Mouse (Mus musculus) liver, adult 2 months (tissue): Measurements from ENCODE around the gene Muc13. TPM values are rescaled to one million over a fixed set of nuclear protein-coding genes. Genes with fewer than 3 reads are reported as not detected.

Source experiments
- DNase-seq: peaks from one replicate; pipeline ENCODE4 v3.0.0-alpha.2; 2011; ENCODE audit warnings: low read depth, low spot score; ENCODE audit errors: extremely low read depth
- H3K27ac ChIP-seq: fragments of 200-500 bp; replicated peaks from 2 replicates; pipeline ENCODE4 v1.5.1; 2012; ENCODE audit warnings: low read depth, mild to moderate bottlenecking, control low read depth, inconsistent platforms, low read length; ENCODE audit not compliant: insufficient read depth
- H3K27me3 ChIP-seq: fragments of 200-500 bp; 2 replicates; pipeline ENCODE4 v1.6.1; 2012; ENCODE audit warnings: mild to moderate bottlenecking, moderate library complexity, low read length, inconsistent platforms; ENCODE audit not compliant: control insufficient read depth, insufficient read depth
- H3K36me3 ChIP-seq: fragments of 200-500 bp; 2 replicates; pipeline ENCODE4 v1.6.1; 2012; ENCODE audit warnings: low read length, inconsistent platforms; ENCODE audit not compliant: control insufficient read depth, insufficient read depth
- H3K4me1 ChIP-seq: fragments of 200-500 bp; 2 replicates; pipeline ENCODE4 v1.6.1; 2011; ENCODE audit warnings: low read length; ENCODE audit not compliant: control insufficient read depth, insufficient read depth
- H3K4me3 ChIP-seq: fragments of 200-500 bp; 2 replicates; pipeline ENCODE4 v1.5.1; 2011; ENCODE audit warnings: low read depth, mild to moderate bottlenecking, control low read depth, low read length, moderate library complexity; ENCODE audit not compliant: insufficient read depth
- H3K79me2 ChIP-seq: fragments of 200-500 bp; 2 replicates; pipeline ENCODE4 v1.6.1; 2012; ENCODE audit warnings: inconsistent platforms, mild to moderate bottlenecking, low read length, moderate library complexity; ENCODE audit not compliant: control insufficient read depth, insufficient read depth
- H3K9ac ChIP-seq: fragments of 200-500 bp; 2 replicates; pipeline ENCODE4 v1.6.1; 2012; ENCODE audit warnings: low read depth, mild to moderate bottlenecking, control low read depth, inconsistent platforms, low read length
- CTCF ChIP-seq: fragments of 200-500 bp; IDR thresholded peaks from 2 replicates; pipeline ENCODE4 v1.5.1; 2011; ENCODE audit warnings: low read depth, low read length, control low read depth
- POLR2A ChIP-seq: fragments of 200-500 bp; IDR thresholded peaks from 2 replicates; pipeline ENCODE4 v1.6.1; 2011; ENCODE audit warnings: low read length, control low read depth; ENCODE audit not compliant: insufficient read depth; ENCODE audit errors: extremely low read depth
- WGBS: fragments of 180-500 bp; shearing (Covaris S2); methylation state at CpG from one replicate; pipeline ENCODE4 v1.1.7; 2018; 5-methylcytosine and 5-hydroxymethylcytosine counted together
- polyA plus RNA-seq: library from polyadenylated mRNA; depleted of rRNA; stranded (reverse); fragments of >200 nt; gene quantifications from 2 replicates; pipeline ENCODE4 v1.2.3, GENCODE M21; 2012
- total RNA-seq: library from RNA; depleted of rRNA; stranded (reverse); fragments of >200 nt; gene quantifications from 2 replicates; pipeline ENCODE4 v1.2.3, GENCODE M21; 2014

Muc13 gene
- total and polyA plus RNA-seq, 2 experiments = 0.65 TPM; not detected in 1

DNA sequence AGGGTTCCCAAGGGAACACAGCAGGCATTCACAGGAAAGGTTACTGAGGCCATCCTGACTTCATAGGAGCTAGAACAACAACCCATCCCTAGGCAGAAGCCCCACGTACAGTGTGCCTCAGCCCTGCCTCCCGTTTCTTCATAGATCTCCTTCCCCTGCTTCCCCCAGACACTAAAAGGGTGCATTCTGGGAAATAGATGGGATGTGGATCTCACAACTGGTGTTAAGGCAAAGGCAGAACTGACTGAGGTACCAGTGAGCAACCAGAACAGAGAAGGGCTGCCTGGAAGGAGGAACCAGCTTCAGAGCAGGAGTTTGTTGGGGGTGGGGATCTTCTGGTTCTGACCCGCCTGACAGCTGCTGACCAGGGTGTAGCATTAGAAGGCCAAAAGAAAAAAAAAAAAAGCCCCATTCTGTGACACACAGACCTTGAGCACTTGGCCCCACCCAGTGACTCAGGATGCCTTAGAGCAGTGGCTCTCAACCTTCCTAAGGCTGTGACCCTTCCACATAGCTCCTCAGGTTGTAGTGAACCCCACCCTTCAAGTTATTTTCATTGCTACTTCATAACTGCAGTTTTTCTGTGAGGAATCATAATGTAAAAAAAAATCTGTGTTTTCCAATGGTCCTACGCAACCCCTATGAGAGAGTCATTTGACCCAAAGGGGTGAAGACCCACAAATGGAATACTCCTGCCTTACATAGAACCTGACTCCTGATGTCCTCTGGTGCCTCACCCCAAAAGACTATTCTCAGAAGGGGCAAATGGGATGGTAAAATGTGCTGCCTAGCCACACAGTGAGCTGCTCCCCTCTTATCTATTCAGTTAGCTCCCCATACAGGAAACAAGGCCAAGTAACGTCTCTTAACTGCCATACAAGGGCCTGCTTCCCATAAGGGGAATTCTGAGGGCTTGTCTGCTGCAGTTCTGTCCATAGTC lies 11.8 kb upstream of the Muc13 start:
- Histone ChIP-seq H3K4me1 (no peaks in the 10 kb centered on the region; the same call in 1 of the 2 replicates), H3K27me3 (no peaks in the 10 kb centered on the region), H3K4me3 (no peak overlapping the region), H3K36me3 (no peaks in the 10 kb centered on the region), H3K9ac (no peak overlapping the region), H3K79me2 (no peaks in the 10 kb centered on the region), H3K27ac (no peak overlapping the region)
- TF ChIP-seq POLR2A = no peak
- no peak for TF ChIP-seq CTCF
- DNase-seq = no peak
- WGBS = 93% methylated on average over 5 of the region's 5 CpGs

- no peaks in the 10 kb centered on the region for H3K27me3 ChIP-seq
- TF ChIP-seq POLR2A = no peak
- TF ChIP-seq CTCF = no peak
- H3K79me2 ChIP-seq = no peaks in the 10 kb centered on the region
- no peak overlapping the region for H3K27ac ChIP-seq
- H3K36me3 ChIP-seq = no peaks in the 10 kb centered on the region
- WGBS = 94% methylated on average over 1 of the region's 1 CpGs
- no peak for DNase-seq
- no peaks in the 10 kb centered on the region; the same call in 1 of the 2 replicates for H3K4me1 ChIP-seq
- no peak overlapping the region for H3K4me3 ChIP-seq
- H3K9ac ChIP-seq = no peak overlapping the region
Observed at GRCm38 (mm10) chr16:33782729-33783091, 11.1 kb upstream of the Muc13 start.

- Histone ChIP-seq H3K27ac (no peak overlapping the region), H3K27me3 (no peaks in the 10 kb centered on the region), H3K79me2 (no peaks in the 10 kb centered on the region), H3K4me3 (no peak overlapping the region), H3K9ac (no peak overlapping the region), H3K4me1 (no peaks in the 10 kb centered on the region; the same call in 1 of the 2 replicates), H3K36me3 (no peaks in the 10 kb centered on the region)
- TF ChIP-seq POLR2A = no peak
- no peak for TF ChIP-seq CTCF
- no peak for DNase-seq
- WGBS = 92% methylated on average over 1 of the region's 1 CpGs
Observed at GRCm38 (mm10) chr16:33784547-33784946, 9.3 kb upstream of the Muc13 start.

DNA sequence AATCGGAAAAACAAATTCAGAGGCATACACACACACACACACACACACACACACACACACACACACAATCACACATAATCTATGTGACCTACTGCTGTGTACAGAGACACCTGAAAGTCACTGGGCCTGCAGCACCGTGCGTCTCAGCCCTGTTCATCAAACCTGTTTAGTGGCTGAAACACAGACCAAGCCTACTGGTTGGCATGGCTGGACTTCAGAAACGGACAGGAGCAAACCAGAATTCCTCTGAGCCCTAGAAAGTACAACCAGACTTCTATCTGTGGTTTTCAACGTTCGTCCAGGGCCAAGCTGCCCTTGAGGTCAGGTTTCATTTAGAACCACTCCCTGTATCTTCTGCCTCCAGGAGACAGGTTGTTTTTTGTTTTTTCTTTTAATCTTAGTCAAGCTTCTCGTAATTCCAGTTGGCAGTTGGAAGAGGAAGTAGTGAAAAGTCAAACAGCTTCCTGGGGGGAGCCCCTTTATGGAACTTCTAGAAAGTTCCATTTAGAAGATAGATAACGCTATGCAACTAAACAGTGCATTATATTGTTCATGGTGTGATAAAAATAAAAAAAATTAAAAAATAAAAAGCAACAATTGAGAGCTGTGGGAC lies 8.6 kb upstream of the Muc13 start:
- Histone ChIP-seq H3K36me3 (no peaks in the 10 kb centered on the region), H3K27me3 (no peaks in the 10 kb centered on the region), H3K4me1 (no peaks in the 10 kb centered on the region; the same call in 1 of the 2 replicates), H3K9ac (no peak overlapping the region), H3K4me3 (no peak overlapping the region), H3K79me2 (no peaks in the 10 kb centered on the region), H3K27ac (no peak overlapping the region)
- DNase-seq = no peak
- no peak for TF ChIP-seq CTCF
- TF ChIP-seq POLR2A = no peak
- WGBS = 68% methylated on average over 8 of the region's 8 CpGs

DNA sequence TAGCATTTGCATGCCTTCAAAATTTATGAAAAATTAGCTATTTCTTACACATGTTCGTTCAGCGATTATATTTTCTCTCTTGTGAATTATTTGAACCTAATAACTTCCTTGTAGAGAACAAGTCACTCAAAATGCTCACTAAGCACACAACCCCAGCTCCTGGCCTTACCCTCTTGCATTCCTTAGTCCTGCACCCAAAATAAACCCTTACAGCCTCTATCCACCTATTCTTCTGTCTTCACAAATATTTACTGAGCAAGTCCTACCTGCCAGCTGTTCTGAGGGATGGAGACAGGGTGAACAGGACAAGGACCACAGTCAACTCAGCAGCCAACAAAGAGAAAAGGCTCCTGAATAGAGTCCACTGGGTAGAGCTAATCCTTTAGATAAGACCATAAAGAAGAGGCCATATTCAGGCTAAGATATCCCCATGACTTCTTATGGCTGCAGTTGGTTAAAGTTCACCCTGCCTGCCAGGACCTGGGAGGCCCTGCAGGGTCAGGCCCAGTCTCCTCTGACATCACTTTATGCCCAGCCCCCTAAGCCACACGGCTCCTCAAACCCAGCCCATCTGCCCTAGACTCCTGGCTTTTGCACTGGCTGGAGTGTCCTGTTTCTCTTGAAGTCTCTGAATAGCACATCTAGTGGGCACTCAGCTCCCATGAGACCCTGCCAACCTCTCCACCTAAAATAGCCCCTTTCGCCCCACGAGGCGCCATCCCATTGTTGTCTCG lies 7.0 kb upstream of the Muc13 start:
- no peak for DNase-seq
- H3K9ac ChIP-seq = no peak overlapping the region
- H3K27me3 ChIP-seq = no peaks in the 10 kb centered on the region
- no peak overlapping the region for H3K4me3 ChIP-seq
- H3K36me3 ChIP-seq = no peaks in the 10 kb centered on the region
- H3K79me2 ChIP-seq = no peaks in the 10 kb centered on the region
- no peak for TF ChIP-seq CTCF
- no peak for TF ChIP-seq POLR2A
- H3K27ac ChIP-seq = no peak overlapping the region
- 85% methylated on average over 7 of the region's 7 CpGs for WGBS
- no peaks in the 10 kb centered on the region; the same call in 1 of the 2 replicates for H3K4me1 ChIP-seq

DNA sequence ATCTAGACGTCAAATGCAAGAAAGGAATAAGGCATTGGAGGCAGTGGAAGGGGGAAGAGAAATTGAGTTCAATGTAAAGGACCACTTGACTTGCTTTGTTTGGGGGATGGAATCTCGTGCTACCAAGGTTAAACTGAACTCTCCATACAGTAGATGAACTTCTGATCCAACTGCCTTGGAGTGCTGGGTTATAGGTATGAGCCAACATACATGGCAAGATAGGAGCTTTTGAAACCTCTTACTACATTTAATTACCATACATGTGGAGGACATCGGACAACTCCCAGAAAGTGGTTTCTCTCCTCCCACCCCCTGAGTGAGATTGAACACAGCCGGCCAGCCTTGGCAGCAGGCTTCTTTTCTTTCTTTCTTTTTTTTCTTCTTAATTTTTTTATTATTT lies 1.3 kb downstream of the Muc13 start:
- Histone ChIP-seq H3K9ac (no peak overlapping the region), H3K79me2 (no peaks in the 10 kb centered on the region), H3K27me3 (no peaks in the 10 kb centered on the region), H3K4me1 (no peaks in the 10 kb centered on the region), H3K27ac (no peak overlapping the region), H3K4me3 (no peak overlapping the region), H3K36me3 (no peaks in the 10 kb centered on the region)
- TF ChIP-seq CTCF (no peak), POLR2A (no peak)
- WGBS = 88% methylated on average over 4 of the region's 4 CpGs
- DNase-seq = no peak
